Mouse (Mus musculus): ENCODE results near the gene Fancg. TPM values are rescaled to one million over a fixed set of nuclear protein-coding genes. Genes with fewer than 3 reads are reported as not detected.

The Fancg gene
- polyA plus RNA-seq, 1 experiment from 2014 or later, result 22.0 TPM

DNA sequence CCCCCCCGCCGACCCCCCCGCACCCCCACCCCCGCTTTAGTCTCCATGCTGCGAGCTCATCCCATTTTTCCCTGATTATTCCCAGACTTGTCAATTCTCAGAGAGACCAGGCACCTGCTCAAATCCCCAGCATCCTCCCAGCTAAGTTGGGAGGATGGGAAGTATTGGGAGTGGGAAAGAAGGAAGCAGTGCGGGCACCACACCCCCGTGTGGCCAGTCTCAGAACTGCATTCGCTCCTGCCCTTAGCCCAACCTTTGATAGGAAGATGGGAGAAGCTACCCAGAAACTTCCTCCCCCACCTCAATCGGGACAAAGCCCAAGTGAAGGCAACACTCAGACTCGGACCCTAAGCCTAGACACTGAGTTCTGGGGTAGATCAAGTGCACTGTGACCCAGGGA, 56.0 kb downstream of the Fancg start:
- ATAC-seq (ENCODE audit: low FRiP score) (no peak), DNase-seq (ENCODE audit: low spot score) (peak; percentile 90)
- Histone ChIP-seq H3K4me3 (ENCODE audit: low read depth, low read length) (no peak overlapping the region), H3K36me3 (ENCODE audit: control insufficient read depth, insufficient read depth, low read length) (peaks cover 5% of the 10 kb centered on the region; the same call in 1 of the 2 replicates), H3K4me1 (replicated peaks; ENCODE audit: control insufficient read depth, insufficient read depth, low read length) (peaks cover 15% of the 10 kb centered on the region), H3K9me3 (ENCODE audit: control insufficient read depth, low read length) (no peaks in the 10 kb centered on the region), H3K9ac (ENCODE audit: low read depth, low read length) (no peak overlapping the region), H3K4me2 (replicated peaks; ENCODE audit: low read depth, low read length) (no peak overlapping the region), H3K27ac (ENCODE audit: low read depth, low read length) (peak overlapping the region; percentile 80), H3K27me3 (ENCODE audit: control insufficient read depth, insufficient read depth, low read length) (no peaks in the 10 kb centered on the region)
- WGBS, result 3% methylated on average over 10 of the region's 10 CpGs

DNA sequence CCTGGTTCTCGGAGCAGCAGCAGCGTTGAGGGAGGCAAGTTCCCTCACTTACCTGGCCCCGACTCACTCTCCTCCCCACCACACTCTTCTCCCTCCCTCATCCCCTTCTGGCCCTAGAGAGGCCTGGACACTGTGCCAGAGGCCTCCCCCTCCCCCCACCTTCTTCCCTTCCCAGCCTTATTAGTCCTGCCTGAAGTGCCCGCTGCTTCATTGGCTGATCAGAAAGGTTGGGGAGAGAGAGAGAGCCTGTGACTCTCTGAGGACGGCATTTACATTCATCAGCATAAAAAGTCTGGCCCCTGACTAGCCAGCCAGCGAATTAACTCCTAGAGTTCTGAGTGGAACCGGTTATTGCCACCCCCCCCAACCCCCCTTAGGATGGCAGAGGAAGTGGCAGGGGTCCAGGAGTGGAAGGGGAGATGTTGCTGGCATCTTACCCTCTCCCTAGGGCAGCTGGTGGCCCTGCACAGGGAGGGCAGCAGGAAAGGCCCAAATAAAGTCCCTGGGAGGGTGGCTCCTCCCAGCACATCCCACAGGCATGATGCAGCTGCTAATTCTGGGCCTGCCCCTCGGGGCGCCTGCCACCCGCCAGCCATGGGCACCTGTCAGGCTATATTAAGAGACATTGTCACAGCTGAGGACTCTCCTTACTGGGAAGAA, 56.7 kb downstream of the Fancg start:
- H3K9ac ChIP-seq (ENCODE audit: low read depth, low read length), result peak overlapping the region; percentile 16
- no peak overlapping the region for H3K4me3 ChIP-seq (ENCODE audit: low read depth, low read length)
- H3K36me3 ChIP-seq (ENCODE audit: control insufficient read depth, insufficient read depth, low read length), result peaks cover 5% of the 10 kb centered on the region; the same call in 1 of the 2 replicates
- H3K4me2 ChIP-seq (replicated peaks; ENCODE audit: low read depth, low read length), result peak overlapping the region; percentile 26; the same call in 1 of the 2 replicates
- DNase-seq (ENCODE audit: low spot score), result peak; percentile 51
- ATAC-seq (ENCODE audit: low FRiP score), result no peak
- no peaks in the 10 kb centered on the region for H3K27me3 ChIP-seq (ENCODE audit: control insufficient read depth, insufficient read depth, low read length)
- no peaks in the 10 kb centered on the region for H3K9me3 ChIP-seq (ENCODE audit: control insufficient read depth, low read length)
- peak overlapping the region; percentile 80 for H3K27ac ChIP-seq (ENCODE audit: low read depth, low read length)
- H3K4me1 ChIP-seq (replicated peaks; ENCODE audit: control insufficient read depth, insufficient read depth, low read length), result peaks cover 18% of the 10 kb centered on the region
- WGBS, result 21% methylated on average over 9 of the region's 10 CpGs

DNA sequence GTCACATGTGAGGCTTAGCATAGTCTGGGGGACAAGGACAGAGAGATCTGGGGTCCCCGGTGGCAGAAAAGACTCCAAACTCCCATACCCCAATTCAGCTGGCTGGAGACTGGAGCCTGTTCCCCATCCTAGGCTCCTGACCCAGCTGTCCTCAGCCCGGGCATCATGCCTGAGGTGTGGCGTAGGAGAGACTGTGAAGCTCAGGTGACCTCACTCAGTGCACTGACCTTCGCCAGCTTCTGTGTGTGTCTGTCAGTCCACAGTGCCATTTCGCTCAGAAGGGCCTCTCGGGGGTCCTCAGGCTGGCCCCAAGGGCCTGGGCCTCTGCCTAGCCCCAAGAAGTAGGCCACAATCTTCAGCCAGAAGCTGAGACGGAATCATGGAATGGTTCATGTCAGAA, 57.7 kb downstream of the Fancg start:
- H3K36me3 ChIP-seq (ENCODE audit: control insufficient read depth, insufficient read depth, low read length), result peaks cover 5% of the 10 kb centered on the region; the same call in 1 of the 2 replicates
- H3K4me1 ChIP-seq (replicated peaks; ENCODE audit: control insufficient read depth, insufficient read depth, low read length), result peaks cover 18% of the 10 kb centered on the region
- no peaks in the 10 kb centered on the region for H3K27me3 ChIP-seq (ENCODE audit: control insufficient read depth, insufficient read depth, low read length)
- DNase-seq (ENCODE audit: low spot score) (no peak), ATAC-seq (ENCODE audit: low FRiP score) (no peak)
- H3K27ac ChIP-seq (ENCODE audit: low read depth, low read length), result 0 out of 2 replicates have a peak overlapping the region, but pooled peaks have one; percentile 21
- 84% methylated on average over 7 of the region's 7 CpGs for WGBS
- no peaks in the 10 kb centered on the region for H3K9me3 ChIP-seq (ENCODE audit: control insufficient read depth, low read length)
- H3K9ac ChIP-seq (ENCODE audit: low read depth, low read length), result no peak overlapping the region; the same call in 1 of the 2 replicates
- no peak overlapping the region for H3K4me2 ChIP-seq (replicated peaks; ENCODE audit: low read depth, low read length)
- no peak overlapping the region for H3K4me3 ChIP-seq (ENCODE audit: low read depth, low read length)

Other genes starting within 250 kb of the Fancg start
- 2.1 TPM in 2 replicates for gene Ccl21a, start 236.5 kb downstream of the Fancg start, polyA plus RNA-seq (2014; fragmentation: Nextera tagmentation; extraction: Ambion mirVana)
- 0.06 TPM in 1 of 2 replicates, not detected in the other for gene Fam205a1, start 156.6 kb downstream of the Fancg start, polyA plus RNA-seq (2014; fragmentation: Nextera tagmentation; extraction: Ambion mirVana)
- 0.70 and 0.71 TPM in 2 replicates for gene Gm12394, start 153.7 kb downstream of the Fancg start, polyA plus RNA-seq (2014; fragmentation: Nextera tagmentation; extraction: Ambion mirVana)
- gene Fam205c, start 136.3 kb downstream of the Fancg start, polyA plus RNA-seq (2014; fragmentation: Nextera tagmentation; extraction: Ambion mirVana), result 0.93 and 1.1 TPM in 2 replicates
- 3.0 and 4.4 TPM in 2 replicates for gene Phf24, start 93.8 kb downstream of the Fancg start, polyA plus RNA-seq (2014; fragmentation: Nextera tagmentation; extraction: Ambion mirVana)
- 23.6 and 24.4 TPM in 2 replicates for gene Dnajb5, start 60.7 kb downstream of the Fancg start, polyA plus RNA-seq (2014; fragmentation: Nextera tagmentation; extraction: Ambion mirVana)
- gene 1700022I11Rik, start 40.9 kb downstream of the Fancg start, polyA plus RNA-seq (2014; fragmentation: Nextera tagmentation; extraction: Ambion mirVana), result 0.27 and 0.40 TPM in 2 replicates
- gene Vcp, start 10.0 kb downstream of the Fancg start, polyA plus RNA-seq (2014; fragmentation: Nextera tagmentation; extraction: Ambion mirVana), result 613 and 675 TPM in 2 replicates
- gene Pigo, start 15.3 kb upstream of the Fancg start, polyA plus RNA-seq (2014; fragmentation: Nextera tagmentation; extraction: Ambion mirVana), result 15.6 and 16.0 TPM in 2 replicates
- gene Stoml2, start 21.2 kb upstream of the Fancg start, polyA plus RNA-seq (2014; fragmentation: Nextera tagmentation; extraction: Ambion mirVana), result 345 and 353 TPM in 2 replicates
- 19.7 and 20.8 TPM in 2 replicates for gene Fam214b, start 35.7 kb upstream of the Fancg start, polyA plus RNA-seq (2014; fragmentation: Nextera tagmentation; extraction: Ambion mirVana)
- gene Unc13b, start 48.4 kb upstream of the Fancg start, polyA plus RNA-seq (2014; fragmentation: Nextera tagmentation; extraction: Ambion mirVana), result 17.5 and 17.9 TPM in 2 replicates

Measured in hindbrain, embryonic 11.5 days (tissue).